Mouse (Mus musculus) lung, postnatal 0 days (tissue): Measurements from ENCODE around the gene Pbx1. TPM values are rescaled to one million over a fixed set of nuclear protein-coding genes. Genes with fewer than 3 reads are reported as not detected.
A peak's percentile ranks its signal among the peaks of the same experiment; 100 is the strongest.

Source experiments
- ATAC-seq: fragments of 200-750 bp; cut with Nextera tagmentation; 2 replicates; pipeline ENCODE4 v1.8.0; 2017; ENCODE audit warnings: moderate library complexity
- DNase-seq: peaks from one replicate; pipeline ENCODE4 v3.0.0-alpha.2; 2016; ENCODE audit warnings: low spot score
- H3K27ac ChIP-seq: fragments of 300-500 bp; sonication (generic); 2 replicates; pipeline ENCODE4 v1.5.1; 2014; ENCODE audit warnings: antibody characterized with exemption, mild to moderate bottlenecking, low read length, mixed read lengths
- H3K27me3 ChIP-seq: fragments of 300-500 bp; sonication (generic); replicated peaks from 2 replicates; pipeline ENCODE4 v1.6.1; 2014; ENCODE audit warnings: low read length, mixed read lengths; ENCODE audit not compliant: insufficient read depth
- H3K36me3 ChIP-seq: fragments of 300-500 bp; sonication (generic); 2 replicates; pipeline ENCODE4 v1.6.1; 2014; ENCODE audit warnings: low read length, mixed read lengths; ENCODE audit not compliant: insufficient read depth
- H3K4me1 ChIP-seq: fragments of 300-500 bp; sonication (generic); 2 replicates; pipeline ENCODE4 v1.6.1; 2014; ENCODE audit warnings: antibody characterized with exemption, low read depth, low read length, mixed read lengths; ENCODE audit not compliant: insufficient read depth
- H3K4me2 ChIP-seq: fragments of 300-500 bp; sonication (generic); replicated peaks from 2 replicates; pipeline ENCODE4 v1.6.1; 2014; ENCODE audit warnings: low read depth, mild to moderate bottlenecking, low read length, moderate library complexity, mixed read lengths
- H3K4me3 ChIP-seq: fragments of 300-500 bp; sonication (generic); 2 replicates; pipeline ENCODE4 v1.5.1; 2014; ENCODE audit warnings: low read depth, low read length
- H3K9ac ChIP-seq: fragments of 300-500 bp; sonication (generic); replicated peaks from 2 replicates; pipeline ENCODE4 v1.6.1; 2014; ENCODE audit warnings: low read depth, mild to moderate bottlenecking
- H3K9me3 ChIP-seq: fragments of 300-500 bp; sonication (generic); 2 replicates; pipeline ENCODE4 v1.6.1; 2016; ENCODE audit warnings: low read length, mixed read lengths
- CTCF ChIP-seq: IDR thresholded peaks from 2 replicates; pipeline ENCODE4 v1.5.1; 2016; ENCODE audit warnings: antibody characterized with exemption, mild to moderate bottlenecking
- EP300 ChIP-seq: IDR thresholded peaks from 2 replicates; pipeline ENCODE4 v1.6.1; 2016; ENCODE audit warnings: antibody characterized with exemption, mild to moderate bottlenecking, control low read depth
- WGBS: fragments of 180-500 bp; shearing (Covaris S2); extraction: QIAGEN DNeasy Blood & Tissue Kit; methylation state at CpG from one replicate; pipeline ENCODE4 v1.1.7; 2014; 5-methylcytosine and 5-hydroxymethylcytosine counted together
- polyA plus RNA-seq: library from polyadenylated mRNA; unstranded; fragments of >200 nt; fragmentation: Nextera tagmentation; extraction: Ambion mirVana; gene quantifications from 2 replicates; pipeline ENCODE4 v1.2.1, GENCODE M21; 2015

The Pbx1 gene
- polyA plus RNA-seq, 1 experiment from 2014 or later: 23.9 TPM

- no peaks in the 10 kb centered on the region for H3K9me3 ChIP-seq
- H3K36me3 ChIP-seq: no peaks in the 10 kb centered on the region
- ATAC-seq: peak; percentile 52
- TF ChIP-seq EP300: no peak
- no peak for TF ChIP-seq CTCF
- WGBS: 60% methylated on average over 2 of the region's 2 CpGs
- peaks cover 20% of the 10 kb centered on the region; the same call in 1 of the 2 replicates for H3K4me1 ChIP-seq
- no peaks in the 10 kb centered on the region for H3K27me3 ChIP-seq
- H3K27ac ChIP-seq: 0 out of 2 replicates have a peak overlapping the region, but pooled peaks have one; percentile 38
- H3K4me3 ChIP-seq: no peak overlapping the region
- H3K4me2 ChIP-seq: no peak overlapping the region
- peak; percentile 66 for DNase-seq
- no peak overlapping the region for H3K9ac ChIP-seq
Observed at GRCm38 (mm10) chr1:168283421-168283820, 148.6 kb downstream of the Pbx1 start.

GRCm38 (mm10) chr1:168275678-168276077 is 156.4 kb downstream of the Pbx1 start:
- Histone ChIP-seq H3K36me3 (no peaks in the 10 kb centered on the region), H3K4me2 (no peak overlapping the region), H3K27ac (no peak overlapping the region), H3K9me3 (no peaks in the 10 kb centered on the region), H3K27me3 (no peaks in the 10 kb centered on the region), H3K4me3 (no peak overlapping the region), H3K9ac (no peak overlapping the region), H3K4me1 (no peaks in the 10 kb centered on the region)
- 86% methylated on average over 5 of the region's 5 CpGs for WGBS
- TF ChIP-seq CTCF (no peak), EP300 (no peak)
- ATAC-seq: no peak
- DNase-seq: no peak

GRCm38 (mm10) chr1:168274296-168274695 is 157.8 kb downstream of the Pbx1 start:
- H3K4me2 ChIP-seq: no peak overlapping the region
- H3K9ac ChIP-seq: no peak overlapping the region
- no peaks in the 10 kb centered on the region for H3K9me3 ChIP-seq
- no peak for DNase-seq
- no peak for ATAC-seq
- no peaks in the 10 kb centered on the region for H3K27me3 ChIP-seq
- no peak overlapping the region for H3K4me3 ChIP-seq
- H3K36me3 ChIP-seq: no peaks in the 10 kb centered on the region
- no peaks in the 10 kb centered on the region for H3K4me1 ChIP-seq
- H3K27ac ChIP-seq: no peak overlapping the region
- WGBS: 87% methylated on average over 4 of the region's 4 CpGs
- TF ChIP-seq EP300: no peak
- no peak for TF ChIP-seq CTCF

GRCm38 (mm10) chr1:168272091-168272490 is 160.0 kb downstream of the Pbx1 start:
- Histone ChIP-seq H3K9me3 (no peaks in the 10 kb centered on the region), H3K4me3 (no peak overlapping the region), H3K27ac (no peak overlapping the region), H3K9ac (no peak overlapping the region), H3K4me1 (no peaks in the 10 kb centered on the region; the same call in 1 of the 2 replicates), H3K36me3 (no peaks in the 10 kb centered on the region), H3K4me2 (no peak overlapping the region), H3K27me3 (no peaks in the 10 kb centered on the region)
- DNase-seq: no peak
- 69% methylated on average over 2 of the region's 2 CpGs for WGBS
- no peak for ATAC-seq
- no peak for TF ChIP-seq EP300
- no peak for TF ChIP-seq CTCF

GRCm38 (mm10) chr1:168271207-168271606 is 160.9 kb downstream of the Pbx1 start:
- ATAC-seq (no peak), DNase-seq (no peak)
- Histone ChIP-seq H3K4me1 (no peaks in the 10 kb centered on the region; the same call in 1 of the 2 replicates), H3K9me3 (no peaks in the 10 kb centered on the region), H3K27ac (no peak overlapping the region), H3K27me3 (no peaks in the 10 kb centered on the region), H3K36me3 (no peaks in the 10 kb centered on the region), H3K9ac (no peak overlapping the region), H3K4me3 (no peak overlapping the region), H3K4me2 (no peak overlapping the region)
- TF ChIP-seq EP300 (no peak), CTCF (no peak)
- WGBS: 92% methylated on average over 4 of the region's 4 CpGs

GRCm38 (mm10) chr1:168268751-168269623 is 163.1 kb downstream of the Pbx1 start:
- Histone ChIP-seq H3K4me3 (no peak overlapping the region), H3K4me1 (peaks cover 4% of the 10 kb centered on the region; the same call in 1 of the 2 replicates), H3K4me2 (no peak overlapping the region), H3K36me3 (no peaks in the 10 kb centered on the region), H3K9me3 (no peaks in the 10 kb centered on the region), H3K27ac (no peak overlapping the region), H3K9ac (no peak overlapping the region), H3K27me3 (no peaks in the 10 kb centered on the region)
- ATAC-seq: no peak
- DNase-seq: no peak
- TF ChIP-seq CTCF (no peak), EP300 (no peak)
- 70% methylated on average over 12 of the region's 12 CpGs for WGBS
